Mouse (Mus musculus): ENCODE data around the gene Cfi.

DNA sequence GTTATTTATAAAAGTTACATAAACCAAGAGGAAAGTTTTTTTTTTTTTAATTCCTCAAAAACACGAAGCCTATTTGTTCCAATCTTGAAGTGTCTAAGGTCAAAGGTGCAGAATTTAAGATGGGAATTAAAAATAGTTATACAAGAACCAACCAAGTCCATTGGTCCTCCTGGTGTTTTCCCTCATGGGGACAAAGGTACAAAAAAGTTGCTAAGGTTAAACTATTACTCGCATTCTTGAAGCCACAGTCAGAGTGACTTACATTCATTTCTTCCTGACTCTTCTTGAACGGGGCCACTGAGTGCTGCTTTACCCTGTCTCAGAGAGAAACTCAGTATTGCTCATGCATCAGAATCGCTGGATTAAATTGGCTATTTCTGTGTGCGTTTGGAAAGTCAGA is 38.3 kb upstream of the Cfi start:
- TF ChIP-seq CTCF (IDR thresholded peaks at IDR 0.05; ENCODE audit: low read depth) = no peak
- TF ChIP-seq EP300 (IDR thresholded peaks at IDR 0.05; ENCODE audit: low read depth) = no peak

Measured in liver, embryonic 14.5 days (tissue).